Mouse (Mus musculus): ENCODE measurements around the gene Zbtb20. TPM values are rescaled to one million over a fixed set of nuclear protein-coding genes. Genes with fewer than 3 reads are reported as not detected.

Zbtb20 gene
- polyA plus RNA-seq, 1 experiment, result 14.7 TPM

DNA sequence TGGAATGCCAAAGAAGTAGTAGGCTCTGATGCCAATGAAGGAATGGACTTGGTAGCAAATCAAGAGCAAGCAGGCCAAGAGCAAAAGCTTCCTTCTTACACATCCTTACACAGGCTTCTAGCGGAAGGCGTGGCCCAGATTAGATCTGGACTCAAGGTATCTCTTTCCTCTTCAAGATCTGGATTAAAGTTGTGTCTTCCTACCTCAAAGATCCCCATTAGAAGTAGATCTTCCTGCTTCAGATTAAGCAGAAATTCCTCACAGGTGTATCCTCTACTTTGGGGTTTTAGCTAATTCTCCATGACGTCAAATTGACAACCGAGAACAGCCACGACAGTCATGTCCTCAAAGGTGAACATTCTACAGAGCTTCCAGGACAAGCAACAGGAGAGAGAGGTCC is 816.1 kb downstream of the Zbtb20 start:
- no peaks in the 10 kb centered on the region for H3K4me1 ChIP-seq (ENCODE audit: control insufficient read depth, insufficient read depth, low read length)
- no peak overlapping the region for H3K27ac ChIP-seq (ENCODE audit: insufficient read depth, low read depth, low read length)
- H3K4me3 ChIP-seq (ENCODE audit: insufficient read depth, low read length), result no peak overlapping the region
- TF ChIP-seq CTCF (IDR thresholded peaks at IDR 0.05; ENCODE audit: low read depth, low read length), result no peak
- no peak for TF ChIP-seq POLR2A (IDR thresholded peaks at IDR 0.05; ENCODE audit: borderline replicate concordance, low read depth, low read length)

All from bone marrow macrophage, adult 2 months (primary cell).